Mouse (Mus musculus) brain, adult 2 months (tissue): Measurements from ENCODE around the gene Xdh.

Source experiments
- DNase-seq: peaks from one replicate; pipeline ENCODE4 v3.0.0; 2011; ENCODE audit warnings: low read depth, low spot score

Gene Xdh

GRCm38 (mm10) chr17:73942268-73942962 is 7.6 kb downstream of the Xdh start:
- DNase-seq: no peak

DNA sequence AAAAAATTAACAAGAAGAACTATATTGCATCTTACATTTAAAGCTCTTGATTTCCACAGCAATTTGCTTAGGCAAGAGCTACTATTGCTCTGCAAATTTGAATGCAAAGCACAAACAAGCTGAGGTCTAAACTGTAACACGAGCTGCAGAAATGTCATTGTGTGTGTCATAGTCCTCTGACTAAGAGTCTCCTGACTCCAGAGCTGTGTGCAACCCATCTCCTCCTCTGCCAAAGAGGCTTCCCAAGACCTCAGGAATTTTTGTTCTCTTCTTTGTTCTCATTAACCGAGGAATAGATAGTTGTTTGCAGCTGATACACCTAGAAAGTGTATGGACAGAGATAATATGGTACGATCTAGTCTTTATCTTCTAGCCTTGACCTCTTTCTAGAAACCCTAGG is 8.2 kb downstream of the Xdh start:
- peak; percentile 75 for DNase-seq

DNA sequence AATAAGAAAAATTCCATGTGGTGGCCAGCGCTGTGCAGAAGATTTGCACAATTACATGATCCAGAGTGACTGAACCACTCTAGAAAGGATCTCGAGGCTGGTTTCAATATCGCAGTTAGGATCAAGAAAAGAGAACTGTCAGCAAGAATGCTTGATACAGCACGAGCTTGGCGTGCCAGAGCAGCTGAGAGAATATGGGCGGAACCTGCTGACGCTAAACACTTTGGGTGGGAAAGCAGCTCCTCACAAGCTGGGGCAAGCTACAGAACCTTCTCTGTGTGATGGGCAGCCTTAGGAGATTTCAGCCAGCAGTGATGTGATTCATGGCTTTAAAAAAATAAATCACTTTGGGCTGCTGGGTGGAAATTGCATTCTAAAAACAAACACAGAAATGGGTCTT is 12.9 kb downstream of the Xdh start:
- DNase-seq: peak; percentile 47

GRCm38 (mm10) chr17:73935163-73935562 is 14.8 kb downstream of the Xdh start:
- no peak for DNase-seq

DNA sequence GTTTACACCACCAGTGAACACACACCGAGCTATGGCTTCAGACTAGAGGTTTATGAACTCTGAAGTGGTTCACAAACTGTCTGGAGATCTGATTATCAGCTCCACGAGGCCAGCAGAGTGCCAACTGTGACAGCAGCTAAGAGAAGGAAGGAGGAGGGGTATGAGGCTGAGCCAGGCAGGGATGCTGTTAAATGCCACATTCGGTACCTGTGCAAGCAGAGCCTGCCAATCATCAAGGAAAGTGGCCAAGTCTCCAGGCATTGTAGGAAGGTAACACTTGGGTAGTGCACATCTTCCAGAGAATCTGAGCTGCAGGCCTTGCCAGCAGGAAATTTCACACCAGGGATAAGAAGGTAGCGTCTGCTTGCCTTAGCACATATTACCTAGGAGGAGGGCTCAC is 15.7 kb downstream of the Xdh start:
- DNase-seq: no peak

DNA sequence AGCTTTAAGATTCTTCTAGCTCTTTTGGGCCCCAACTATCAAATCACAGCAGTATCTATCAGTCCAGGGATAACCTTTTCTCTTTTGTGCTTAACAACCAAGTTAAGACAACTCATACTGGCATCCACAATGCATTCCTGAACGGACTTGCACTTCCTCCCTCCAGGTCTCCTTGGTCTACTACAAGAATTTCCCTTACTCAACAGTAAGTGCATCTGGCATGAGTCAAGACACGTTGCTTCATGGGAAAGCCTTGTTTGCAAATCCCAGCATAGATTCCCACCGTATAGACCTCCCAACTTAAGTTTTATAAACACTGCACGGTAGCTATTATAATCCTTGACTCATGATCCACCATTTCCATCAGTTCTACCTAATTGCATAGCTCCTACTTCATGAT is 16.4 kb downstream of the Xdh start:
- no peak for DNase-seq

DNA sequence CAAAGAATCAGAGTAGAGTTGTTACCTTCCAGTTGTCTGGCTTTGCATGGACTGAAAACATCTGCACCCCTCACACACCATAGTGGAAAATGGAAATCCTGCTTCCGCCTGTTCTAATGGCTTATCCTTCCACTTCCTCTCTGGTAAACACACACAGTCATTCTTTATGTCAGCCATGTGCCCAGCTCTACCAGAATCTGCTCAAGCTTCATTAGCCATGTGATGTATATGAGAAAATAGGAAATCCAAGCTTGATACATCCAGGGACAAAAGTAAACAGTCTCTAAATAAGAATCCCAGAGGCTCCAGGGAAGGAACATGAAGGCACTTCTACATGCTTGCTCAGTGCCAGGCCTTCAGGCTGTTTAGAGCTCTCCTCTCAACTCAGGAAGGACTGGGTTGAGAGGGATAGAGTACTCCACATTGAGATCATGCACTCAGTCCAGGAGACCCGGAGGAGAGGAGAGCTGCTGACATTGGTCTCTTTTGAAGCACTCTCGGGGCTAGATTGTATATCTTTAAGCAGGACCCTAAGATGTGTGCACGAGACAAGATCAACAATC is 17.4 kb downstream of the Xdh start:
- no peak for DNase-seq

- DNase-seq: peak; percentile 34
Measured at GRCm38 (mm10) chr17:73919520-73919919, 30.5 kb downstream of the Xdh start.

- DNase-seq: peak; percentile 43
Measured at GRCm38 (mm10) chr17:73918944-73919381, 31.0 kb downstream of the Xdh start.

DNA sequence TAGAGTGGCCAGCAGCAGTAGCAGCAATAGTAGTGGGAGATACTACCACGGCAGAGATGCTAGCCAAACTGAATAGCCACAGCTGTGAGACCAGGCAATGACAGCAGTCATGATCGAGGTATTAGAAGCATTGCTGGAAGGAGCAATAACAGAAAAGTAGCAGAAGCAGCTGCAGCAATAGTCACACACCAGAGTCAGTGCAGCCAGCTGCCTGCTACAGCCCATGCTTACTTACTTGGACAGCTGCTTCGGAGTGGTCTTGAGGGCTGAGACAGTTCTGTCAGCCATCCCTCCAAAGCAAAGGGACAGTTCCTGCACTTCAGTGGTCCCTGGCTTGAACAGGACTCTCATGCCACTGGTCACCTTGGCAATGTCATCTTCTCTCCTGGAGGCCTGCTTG is 31.9 kb downstream of the Xdh start:
- DNase-seq: no peak

- peak; percentile 5 for DNase-seq
Measured at GRCm38 (mm10) chr17:73917713-73918112, 32.3 kb downstream of the Xdh start.

DNA sequence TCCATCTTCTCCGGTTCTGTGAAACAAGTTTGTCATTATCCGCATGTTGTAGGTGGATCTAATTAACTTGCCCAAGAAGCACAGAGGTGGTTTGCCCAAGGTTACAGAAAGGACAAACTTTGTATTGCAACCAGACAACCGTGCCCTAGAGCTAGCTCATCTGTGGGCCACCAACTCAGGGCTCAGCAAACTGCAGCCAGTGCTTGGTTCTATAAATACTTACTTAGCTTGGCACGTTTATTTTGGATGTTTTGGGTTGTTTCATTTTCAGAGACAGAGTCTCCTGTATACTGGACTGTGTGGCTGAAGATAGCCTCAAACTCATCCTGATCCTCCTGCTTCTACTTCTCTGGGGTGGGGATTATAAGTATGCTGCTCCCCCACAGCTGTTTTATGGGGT is 35.3 kb downstream of the Xdh start:
- DNase-seq: no peak

GRCm38 (mm10) chr17:73906076-73906475 is 43.9 kb downstream of the Xdh start:
- no peak for DNase-seq

DNA sequence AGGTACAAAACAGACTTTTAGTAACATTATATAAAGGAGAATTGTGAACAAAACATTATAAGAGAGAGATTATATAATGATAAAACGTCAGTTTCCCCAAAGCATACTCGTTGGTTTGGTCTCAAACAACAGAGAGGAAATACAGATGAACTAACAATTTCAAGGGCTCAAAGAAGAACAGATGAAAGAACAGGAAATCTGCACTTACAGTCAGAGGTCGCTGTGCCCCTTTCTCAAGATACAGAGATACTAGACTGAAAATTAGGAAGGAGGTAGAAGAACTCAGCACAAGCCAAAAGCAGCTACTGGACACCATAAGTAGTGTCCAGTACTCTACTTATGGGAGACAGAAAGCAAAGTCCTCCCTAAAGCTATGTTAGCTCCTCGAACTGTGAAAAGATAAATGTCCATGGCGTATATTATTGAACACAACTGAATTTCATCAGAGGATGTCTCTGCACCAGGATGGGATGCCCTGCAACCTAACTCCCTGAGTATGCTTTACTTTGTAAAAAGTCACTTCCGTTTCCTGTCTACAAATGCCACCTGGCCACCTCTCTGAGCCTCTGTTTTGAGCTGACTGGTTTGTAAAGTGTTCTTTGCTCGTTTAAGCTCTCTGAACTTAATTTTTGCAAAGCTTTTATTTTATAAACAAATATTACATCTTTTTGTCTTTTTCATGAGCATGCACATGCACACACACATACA is 44.8 kb downstream of the Xdh start:
- no peak for DNase-seq

DNA sequence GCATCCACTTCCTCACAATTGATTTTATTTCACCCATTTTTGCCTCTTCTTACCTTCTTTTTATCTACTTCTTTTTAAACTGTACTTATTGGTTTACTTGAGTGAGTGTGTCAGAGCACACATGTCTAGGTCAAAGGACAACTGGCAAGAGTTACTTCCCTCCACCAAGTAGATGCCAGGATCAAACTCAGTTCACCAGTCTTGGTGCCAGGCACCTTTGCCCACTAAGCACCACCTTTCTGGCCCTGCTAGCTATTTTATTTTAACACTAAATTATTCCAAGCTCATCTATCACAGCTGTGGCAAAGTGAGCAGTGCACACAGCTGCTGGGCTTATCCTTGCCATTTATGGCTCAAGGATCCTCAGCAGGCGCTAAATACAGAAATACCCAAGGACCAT is 46.9 kb downstream of the Xdh start:
- no peak for DNase-seq

- DNase-seq: no peak
Measured at GRCm38 (mm10) chr17:73902234-73902636, 47.8 kb downstream of the Xdh start.

- DNase-seq: no peak
Measured at GRCm38 (mm10) chr17:73894399-73894798, 55.6 kb downstream of the Xdh start.

DNA sequence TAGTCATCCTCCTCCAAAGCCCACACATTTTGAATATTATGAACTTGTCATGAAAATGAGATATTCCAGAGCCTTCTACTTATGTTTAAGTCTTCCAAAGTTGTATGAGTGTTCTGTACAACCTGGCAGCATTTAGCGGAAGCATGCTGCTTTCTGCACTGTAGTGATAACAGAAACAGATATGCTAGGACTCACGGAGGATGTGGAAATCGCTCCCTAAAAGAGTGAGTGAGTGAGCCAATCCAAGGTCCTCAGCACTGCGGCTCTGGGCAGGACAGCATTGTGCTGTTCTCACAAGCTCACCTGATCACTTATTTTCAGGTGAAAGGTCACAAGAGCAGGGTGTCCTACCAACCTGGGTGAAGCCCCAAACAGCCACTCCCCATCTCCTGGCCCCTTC is 56.2 kb downstream of the Xdh start:
- DNase-seq: peak; percentile 12

DNA sequence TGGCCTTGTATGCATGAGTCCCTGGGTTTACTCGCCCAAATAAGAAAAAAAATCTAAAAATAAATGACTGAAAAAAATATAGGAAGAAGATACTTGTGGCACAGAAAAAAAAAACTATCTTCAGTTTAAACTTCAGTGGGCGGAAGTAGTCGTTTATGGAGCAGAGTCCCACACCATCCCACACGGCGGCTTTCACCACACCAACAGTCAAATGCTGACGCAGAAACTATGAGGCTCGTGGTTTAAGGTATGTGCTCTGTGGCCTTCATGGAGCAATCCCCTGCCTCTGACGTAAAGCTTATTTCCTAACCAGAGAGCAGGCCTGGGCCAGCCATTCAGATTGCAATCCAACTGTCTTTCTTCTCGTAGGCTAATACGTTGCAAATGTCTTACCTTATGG is 56.8 kb downstream of the Xdh start:
- peak; percentile 19 for DNase-seq

GRCm38 (mm10) chr17:73891590-73891989 is 58.4 kb downstream of the Xdh start:
- peak; percentile 47 for DNase-seq

DNA sequence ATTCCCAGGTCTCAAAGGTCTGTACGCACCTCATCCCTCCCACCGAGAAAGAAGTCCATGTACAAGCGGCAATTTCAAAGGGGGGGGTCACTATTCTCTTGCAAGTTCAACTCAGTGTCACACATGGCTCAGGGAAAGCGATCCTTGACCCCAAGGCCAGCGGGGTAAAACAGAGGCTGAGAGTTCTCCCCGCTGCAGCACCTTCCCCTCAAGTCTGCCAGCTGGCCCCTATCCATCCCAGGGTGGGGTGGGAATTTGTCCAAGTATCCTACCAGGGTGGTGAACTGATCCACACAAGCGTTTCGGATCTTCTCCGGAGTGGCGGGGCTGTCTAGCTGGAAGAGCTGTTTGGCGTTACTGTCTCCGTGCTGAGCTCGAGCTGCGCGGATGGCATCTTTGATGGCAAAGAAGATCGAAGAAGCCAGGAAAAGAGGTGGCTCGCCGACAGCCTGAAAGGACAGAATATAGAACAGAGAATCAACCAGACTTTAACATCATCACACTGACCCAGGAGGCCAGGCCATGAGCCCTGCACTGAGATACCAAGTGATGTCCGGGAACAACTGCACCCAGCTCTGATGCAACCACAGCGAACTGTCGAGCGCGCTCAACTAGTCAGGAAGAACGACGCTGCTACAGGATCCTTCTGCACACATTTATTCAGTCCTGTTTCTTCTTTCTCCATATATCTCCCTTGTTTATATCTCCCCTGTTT is 63.8 kb downstream of the Xdh start:
- no peak for DNase-seq

DNA sequence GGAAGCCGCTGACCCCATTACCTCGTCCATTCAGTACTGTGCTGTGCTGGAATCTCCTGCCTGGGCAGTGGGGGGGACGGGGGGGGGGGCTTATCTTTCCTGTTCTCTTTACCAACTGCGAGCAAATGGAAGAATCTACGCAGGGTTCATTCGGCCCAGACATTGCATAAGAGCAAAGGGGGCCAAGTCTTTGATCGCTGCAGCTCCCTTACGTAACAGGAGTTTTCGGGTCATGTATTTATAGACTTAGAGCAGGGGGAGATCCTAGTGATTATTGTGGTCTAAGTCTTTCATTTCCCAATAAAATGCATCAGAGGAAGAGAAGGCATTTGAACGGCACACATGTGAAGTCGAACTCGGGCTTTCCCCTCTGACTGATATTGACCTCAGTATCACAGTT is 66.7 kb downstream of the Xdh start:
- peak; percentile 28 for DNase-seq
